Mouse (Mus musculus): ENCODE measurements around the gene Sap18. TPM values are rescaled to one million over a fixed set of nuclear protein-coding genes. Genes with fewer than 3 reads are reported as not detected.

Gene Sap18
- polyA plus RNA-seq, 1 experiment from 2014 or later, result 17.2 TPM

GRCm38 (mm10) chr14:57789759-57790158, 8.2 kb upstream of the Sap18 start:
- Histone ChIP-seq H3K9ac (ENCODE audit: low read length) (no peak overlapping the region), H3K4me1 (replicated peaks; ENCODE audit: control insufficient read depth, insufficient read depth) (no peaks in the 10 kb centered on the region), H3K27ac (replicated peaks) (no peak overlapping the region), H3K9me3 (ENCODE audit: control insufficient read depth, low read length) (no peaks in the 10 kb centered on the region), H3K4me3 (ENCODE audit: low read depth, low read length) (no peak overlapping the region), H3K4me2 (replicated peaks; ENCODE audit: low read depth) (no peak overlapping the region), H3K36me3 (ENCODE audit: control insufficient read depth, insufficient read depth, low read length) (no peaks in the 10 kb centered on the region), H3K27me3 (ENCODE audit: control insufficient read depth, insufficient read depth, low read length) (no peaks in the 10 kb centered on the region)
- ATAC-seq (ENCODE audit: low FRiP score, low TSS enrichment), result no peak
- TF ChIP-seq CTCF (IDR thresholded peaks at IDR 0.05; ENCODE audit: low read depth) (no peak), EP300 (optimal IDR thresholded peaks at IDR 0.05) (no peak)
- no peak for DNase-seq (ENCODE audit: low spot score)
- 87% methylated on average over 9 of the region's 9 CpGs for WGBS

- no peak for ATAC-seq (ENCODE audit: low FRiP score, low TSS enrichment)
- Histone ChIP-seq H3K36me3 (ENCODE audit: control insufficient read depth, insufficient read depth, low read length) (no peaks in the 10 kb centered on the region), H3K4me1 (replicated peaks; ENCODE audit: control insufficient read depth, insufficient read depth) (no peaks in the 10 kb centered on the region), H3K27ac (replicated peaks) (no peak overlapping the region), H3K4me3 (ENCODE audit: low read depth, low read length) (no peak overlapping the region), H3K27me3 (ENCODE audit: control insufficient read depth, insufficient read depth, low read length) (no peaks in the 10 kb centered on the region), H3K9ac (ENCODE audit: low read length) (no peak overlapping the region), H3K4me2 (replicated peaks; ENCODE audit: low read depth) (no peak overlapping the region), H3K9me3 (ENCODE audit: control insufficient read depth, low read length) (no peaks in the 10 kb centered on the region)
- 57% methylated on average over 4 of the region's 4 CpGs for WGBS
- TF ChIP-seq EP300 (optimal IDR thresholded peaks at IDR 0.05), result no peak
- no peak for TF ChIP-seq CTCF (IDR thresholded peaks at IDR 0.05; ENCODE audit: low read depth)
- DNase-seq (ENCODE audit: low spot score), result no peak
Measured at GRCm38 (mm10) chr14:57791171-57791570, 6.8 kb upstream of the Sap18 start.

GRCm38 (mm10) chr14:57797551-57797950, 429 bp upstream of the Sap18 start:
- no peak for TF ChIP-seq EP300 (optimal IDR thresholded peaks at IDR 0.05)
- TF ChIP-seq CTCF (IDR thresholded peaks at IDR 0.05; ENCODE audit: low read depth), result peak; percentile 47
- Histone ChIP-seq H3K27me3 (ENCODE audit: control insufficient read depth, insufficient read depth, low read length) (no peaks in the 10 kb centered on the region), H3K36me3 (ENCODE audit: control insufficient read depth, insufficient read depth, low read length) (no peaks in the 10 kb centered on the region; the same call in 1 of the 2 replicates), H3K4me2 (replicated peaks; ENCODE audit: low read depth) (peak overlapping the region; percentile 63), H3K4me1 (replicated peaks; ENCODE audit: control insufficient read depth, insufficient read depth) (no peaks in the 10 kb centered on the region), H3K27ac (replicated peaks) (no peak overlapping the region; the same call in 1 of the 2 replicates), H3K9me3 (ENCODE audit: control insufficient read depth, low read length) (no peaks in the 10 kb centered on the region), H3K4me3 (ENCODE audit: low read depth, low read length) (peak overlapping the region; percentile 69), H3K9ac (ENCODE audit: low read length) (peak overlapping the region; percentile 31; the same call in 1 of the 2 replicates)
- ATAC-seq (ENCODE audit: low FRiP score, low TSS enrichment), result peak; percentile 47
- peak; percentile 18 for DNase-seq (ENCODE audit: low spot score)
- 12% methylated on average over 7 of the region's 7 CpGs for WGBS

GRCm38 (mm10) chr14:57803731-57804130, 5.8 kb downstream of the Sap18 start:
- no peaks in the 10 kb centered on the region for H3K27me3 ChIP-seq (ENCODE audit: control insufficient read depth, insufficient read depth, low read length)
- no peaks in the 10 kb centered on the region for H3K4me1 ChIP-seq (replicated peaks; ENCODE audit: control insufficient read depth, insufficient read depth)
- H3K27ac ChIP-seq (replicated peaks), result no peak overlapping the region
- no peak overlapping the region for H3K4me2 ChIP-seq (replicated peaks; ENCODE audit: low read depth)
- no peak overlapping the region for H3K4me3 ChIP-seq (ENCODE audit: low read depth, low read length)
- peaks cover 7% of the 10 kb centered on the region for H3K36me3 ChIP-seq (ENCODE audit: control insufficient read depth, insufficient read depth, low read length)
- no peak overlapping the region for H3K9ac ChIP-seq (ENCODE audit: low read length)
- no peaks in the 10 kb centered on the region for H3K9me3 ChIP-seq (ENCODE audit: control insufficient read depth, low read length)
- DNase-seq (ENCODE audit: low spot score), result no peak
- ATAC-seq (ENCODE audit: low FRiP score, low TSS enrichment), result no peak
- 82% methylated on average over 4 of the region's 4 CpGs for WGBS
- no peak for TF ChIP-seq EP300 (optimal IDR thresholded peaks at IDR 0.05)
- no peak for TF ChIP-seq CTCF (IDR thresholded peaks at IDR 0.05; ENCODE audit: low read depth)

DNA sequence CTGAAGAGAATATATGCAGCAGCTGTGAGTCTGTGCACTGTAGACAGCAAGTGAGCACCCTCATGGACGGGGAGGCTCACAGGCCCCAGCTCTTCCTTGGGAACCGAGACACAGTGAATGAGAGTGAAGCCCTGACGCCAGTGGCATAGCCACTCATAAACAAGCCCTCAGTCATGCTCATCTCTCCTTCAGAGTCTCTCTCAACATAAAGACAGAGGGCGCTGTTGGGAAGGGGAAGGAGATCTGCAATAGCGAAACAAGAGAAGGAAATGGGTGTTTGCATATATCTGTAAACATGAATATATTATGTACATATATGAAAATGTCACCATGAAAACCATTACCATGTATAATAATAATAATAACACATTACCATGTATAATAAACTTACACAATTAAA, 10.6 kb downstream of the Sap18 start:
- TF ChIP-seq CTCF (IDR thresholded peaks at IDR 0.05; ENCODE audit: low read depth) (peak; percentile 79), EP300 (optimal IDR thresholded peaks at IDR 0.05) (no peak)
- H3K4me2 ChIP-seq (replicated peaks; ENCODE audit: low read depth), result no peak overlapping the region
- ATAC-seq (ENCODE audit: low FRiP score, low TSS enrichment) (0 out of 2 replicates have a peak, but pooled peaks have one; percentile 62), DNase-seq (ENCODE audit: low spot score) (peak; percentile 41)
- no peak overlapping the region for H3K27ac ChIP-seq (replicated peaks)
- WGBS, result 74% methylated on average over 5 of the region's 5 CpGs
- H3K9ac ChIP-seq (ENCODE audit: low read length), result no peak overlapping the region
- no peaks in the 10 kb centered on the region for H3K9me3 ChIP-seq (ENCODE audit: control insufficient read depth, low read length)
- no peaks in the 10 kb centered on the region for H3K4me1 ChIP-seq (replicated peaks; ENCODE audit: control insufficient read depth, insufficient read depth)
- no peak overlapping the region for H3K4me3 ChIP-seq (ENCODE audit: low read depth, low read length)
- H3K27me3 ChIP-seq (ENCODE audit: control insufficient read depth, insufficient read depth, low read length), result no peaks in the 10 kb centered on the region
- H3K36me3 ChIP-seq (ENCODE audit: control insufficient read depth, insufficient read depth, low read length), result 0 out of 2 replicates have a peak, but pooled peaks cover 4% of the 10 kb centered on the region

DNA sequence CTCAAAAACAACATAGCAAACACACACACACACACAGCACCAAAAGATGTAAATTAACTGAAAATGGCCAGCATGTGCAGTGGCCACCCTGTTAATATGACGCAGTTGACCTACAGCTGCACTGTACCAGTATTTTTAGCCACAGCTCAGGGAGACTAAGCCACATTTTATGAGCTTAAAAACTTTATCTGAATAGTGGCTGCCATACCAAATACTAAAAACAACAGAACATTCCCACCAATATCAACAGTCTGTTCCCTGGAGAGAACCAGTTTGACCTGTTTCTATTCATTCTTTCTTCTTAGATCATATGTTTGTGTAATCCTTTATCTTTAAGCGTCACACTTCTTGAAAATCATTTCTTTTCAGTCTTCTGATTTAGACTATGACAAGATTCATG, 12.9 kb downstream of the Sap18 start:
- H3K36me3 ChIP-seq (ENCODE audit: control insufficient read depth, insufficient read depth, low read length), result no peaks in the 10 kb centered on the region
- H3K4me2 ChIP-seq (replicated peaks; ENCODE audit: low read depth), result no peak overlapping the region
- H3K27ac ChIP-seq (replicated peaks), result peak overlapping the region; percentile 78
- no peaks in the 10 kb centered on the region for H3K27me3 ChIP-seq (ENCODE audit: control insufficient read depth, insufficient read depth, low read length)
- TF ChIP-seq EP300 (optimal IDR thresholded peaks at IDR 0.05) (no peak), CTCF (IDR thresholded peaks at IDR 0.05; ENCODE audit: low read depth) (no peak)
- H3K4me1 ChIP-seq (replicated peaks; ENCODE audit: control insufficient read depth, insufficient read depth), result no peaks in the 10 kb centered on the region
- WGBS, result 69% methylated on average over 2 of the region's 2 CpGs
- no peaks in the 10 kb centered on the region for H3K9me3 ChIP-seq (ENCODE audit: control insufficient read depth, low read length)
- no peak overlapping the region for H3K9ac ChIP-seq (ENCODE audit: low read length)
- no peak overlapping the region for H3K4me3 ChIP-seq (ENCODE audit: low read depth, low read length)
- no peak for DNase-seq (ENCODE audit: low spot score)
- peak; percentile 63; the same call in 1 of the 2 replicates for ATAC-seq (ENCODE audit: low FRiP score, low TSS enrichment)

Measured in stomach, postnatal 0 days (tissue).